Mouse (Mus musculus): ENCODE data around the gene Gsta4. TPM values are rescaled to one million over a fixed set of nuclear protein-coding genes. Genes with fewer than 3 reads are reported as not detected.
"Not testable (repeated sequence)": the region's sequence is repeated elsewhere in the genome, so short reads cannot be mapped to it uniquely, and the experiment has no call there.

Gsta4 gene
- polyA plus RNA-seq, 1 experiment, result 92.4 TPM

GRCm38 (mm10) chr9:78163291-78163690, 19.3 kb upstream of the Gsta4 start:
- Histone ChIP-seq H3K4me3 (ENCODE audit: insufficient read depth, low read length) (no peak overlapping the region), H3K4me1 (ENCODE audit: control insufficient read depth, insufficient read depth, low read length) (no peaks in the 10 kb centered on the region), H3K27ac (ENCODE audit: insufficient read depth, low read length) (no peak overlapping the region)
- TF ChIP-seq CTCF (IDR thresholded peaks at IDR 0.05; ENCODE audit: extremely low read depth, insufficient read depth, low read length) (no peak), POLR2A (IDR thresholded peaks at IDR 0.05; ENCODE audit: extremely low read depth, insufficient read depth, low read length) (no peak)

GRCm38 (mm10) chr9:78164741-78165140, 17.8 kb upstream of the Gsta4 start:
- Histone ChIP-seq H3K27ac (ENCODE audit: insufficient read depth, low read length) (no peak overlapping the region), H3K4me1 (ENCODE audit: control insufficient read depth, insufficient read depth, low read length) (no peaks in the 10 kb centered on the region), H3K4me3 (ENCODE audit: insufficient read depth, low read length) (no peak overlapping the region)
- TF ChIP-seq CTCF (IDR thresholded peaks at IDR 0.05; ENCODE audit: extremely low read depth, insufficient read depth, low read length) (no peak), POLR2A (IDR thresholded peaks at IDR 0.05; ENCODE audit: extremely low read depth, insufficient read depth, low read length) (no peak)

GRCm38 (mm10) chr9:78165454-78165853, 17.1 kb upstream of the Gsta4 start:
- Histone ChIP-seq H3K4me3 (ENCODE audit: insufficient read depth, low read length) (no peak overlapping the region), H3K27ac (ENCODE audit: insufficient read depth, low read length) (no peak overlapping the region), H3K4me1 (ENCODE audit: control insufficient read depth, insufficient read depth, low read length) (no peaks in the 10 kb centered on the region)
- no peak for TF ChIP-seq CTCF (IDR thresholded peaks at IDR 0.05; ENCODE audit: extremely low read depth, insufficient read depth, low read length)
- no peak for TF ChIP-seq POLR2A (IDR thresholded peaks at IDR 0.05; ENCODE audit: extremely low read depth, insufficient read depth, low read length)

- no peak overlapping the region for H3K27ac ChIP-seq (ENCODE audit: insufficient read depth, low read length)
- TF ChIP-seq POLR2A (IDR thresholded peaks at IDR 0.05; ENCODE audit: extremely low read depth, insufficient read depth, low read length), result no peak
- H3K4me1 ChIP-seq (ENCODE audit: control insufficient read depth, insufficient read depth, low read length), result no peaks in the 10 kb centered on the region
- no peak overlapping the region for H3K4me3 ChIP-seq (ENCODE audit: insufficient read depth, low read length)
Measured at GRCm38 (mm10) chr9:78166694-78167452, 15.7 kb upstream of the Gsta4 start.

- H3K4me3 ChIP-seq (ENCODE audit: insufficient read depth, low read length), result no peak overlapping the region
- TF ChIP-seq CTCF (IDR thresholded peaks at IDR 0.05; ENCODE audit: extremely low read depth, insufficient read depth, low read length) (no peak), POLR2A (IDR thresholded peaks at IDR 0.05; ENCODE audit: extremely low read depth, insufficient read depth, low read length) (no peak)
- no peaks in the 10 kb centered on the region for H3K4me1 ChIP-seq (ENCODE audit: control insufficient read depth, insufficient read depth, low read length)
- H3K27ac ChIP-seq (ENCODE audit: insufficient read depth, low read length), result no peak overlapping the region
Measured at GRCm38 (mm10) chr9:78167453-78167969, 15.1 kb upstream of the Gsta4 start.

GRCm38 (mm10) chr9:78168864-78169263, 13.7 kb upstream of the Gsta4 start:
- Histone ChIP-seq H3K27ac (ENCODE audit: insufficient read depth, low read length) (no peak overlapping the region), H3K4me1 (ENCODE audit: control insufficient read depth, insufficient read depth, low read length) (no peaks in the 10 kb centered on the region), H3K4me3 (ENCODE audit: insufficient read depth, low read length) (no peak overlapping the region)
- TF ChIP-seq CTCF (IDR thresholded peaks at IDR 0.05; ENCODE audit: extremely low read depth, insufficient read depth, low read length), result peak; percentile 36; the same call in 1 of the 2 replicates
- TF ChIP-seq POLR2A (IDR thresholded peaks at IDR 0.05; ENCODE audit: extremely low read depth, insufficient read depth, low read length), result no peak

- no peak overlapping the region for H3K27ac ChIP-seq (ENCODE audit: insufficient read depth, low read length)
- no peaks in the 10 kb centered on the region for H3K4me1 ChIP-seq (ENCODE audit: control insufficient read depth, insufficient read depth, low read length)
- no peak overlapping the region for H3K4me3 ChIP-seq (ENCODE audit: insufficient read depth, low read length)
- TF ChIP-seq POLR2A (IDR thresholded peaks at IDR 0.05; ENCODE audit: extremely low read depth, insufficient read depth, low read length), result no peak
- TF ChIP-seq CTCF (IDR thresholded peaks at IDR 0.05; ENCODE audit: extremely low read depth, insufficient read depth, low read length), result no peak
Measured at GRCm38 (mm10) chr9:78174016-78174415, 8.6 kb upstream of the Gsta4 start.

- H3K4me3 ChIP-seq (ENCODE audit: insufficient read depth, low read length); H3K27ac ChIP-seq (ENCODE audit: insufficient read depth, low read length); H3K4me1 ChIP-seq (ENCODE audit: control insufficient read depth, insufficient read depth, low read length): not testable (repeated sequence)
Measured at GRCm38 (mm10) chr9:78174925-78175276, 7.7 kb upstream of the Gsta4 start.

GRCm38 (mm10) chr9:78175277-78176200, 7.0 kb upstream of the Gsta4 start:
- H3K4me3 ChIP-seq (ENCODE audit: insufficient read depth, low read length), result peak overlapping the region; percentile 63
- H3K27ac ChIP-seq (ENCODE audit: insufficient read depth, low read length), result peak overlapping the region; percentile 84
- TF ChIP-seq CTCF (IDR thresholded peaks at IDR 0.05; ENCODE audit: extremely low read depth, insufficient read depth, low read length) (no peak), POLR2A (IDR thresholded peaks at IDR 0.05; ENCODE audit: extremely low read depth, insufficient read depth, low read length) (peak; percentile 95)
- no peaks in the 10 kb centered on the region for H3K4me1 ChIP-seq (ENCODE audit: control insufficient read depth, insufficient read depth, low read length)

All from cortical plate, adult 2 months (tissue).